Mouse (Mus musculus): Measurements from ENCODE around the gene Vat1l.

DNA sequence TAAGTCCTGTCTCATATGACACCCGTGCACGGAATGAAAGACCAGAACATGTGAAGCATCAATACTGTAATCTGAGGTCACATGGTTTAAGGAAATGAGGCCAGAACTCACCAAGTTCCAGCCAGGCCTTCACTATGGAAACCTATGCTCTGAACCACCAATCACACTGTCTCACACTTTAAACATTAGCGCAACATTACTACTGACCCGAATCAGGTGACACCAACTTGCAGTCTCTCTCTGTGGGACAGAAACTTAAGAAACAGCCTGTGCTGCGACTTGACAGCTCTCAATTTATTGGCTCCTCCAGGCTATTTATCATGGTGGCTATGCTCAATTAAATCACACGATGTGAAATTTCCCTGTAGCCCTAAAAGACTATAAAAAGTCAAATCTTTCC, 169.0 kb downstream of the Vat1l start:
- TF ChIP-seq CTCF (IDR thresholded peaks at IDR 0.05; ENCODE audit: borderline replicate concordance, extremely low read depth, insufficient read depth, insufficient read length) (no peak), POLR2A (IDR thresholded peaks at IDR 0.05; ENCODE audit: borderline replicate concordance, extremely low read depth, insufficient read depth, insufficient read length, poor library complexity, severe bottlenecking) (no peak)

All from brain, embryonic 14.5 days (tissue).